Mouse (Mus musculus): Measurements from ENCODE around the gene Irs2. TPM values are rescaled to one million over a fixed set of nuclear protein-coding genes. Genes with fewer than 3 reads are reported as not detected.

Irs2 gene
- total and polyA plus RNA-seq, 3 experiments: 4.5 to 19.0 (median 13.5) TPM

DNA sequence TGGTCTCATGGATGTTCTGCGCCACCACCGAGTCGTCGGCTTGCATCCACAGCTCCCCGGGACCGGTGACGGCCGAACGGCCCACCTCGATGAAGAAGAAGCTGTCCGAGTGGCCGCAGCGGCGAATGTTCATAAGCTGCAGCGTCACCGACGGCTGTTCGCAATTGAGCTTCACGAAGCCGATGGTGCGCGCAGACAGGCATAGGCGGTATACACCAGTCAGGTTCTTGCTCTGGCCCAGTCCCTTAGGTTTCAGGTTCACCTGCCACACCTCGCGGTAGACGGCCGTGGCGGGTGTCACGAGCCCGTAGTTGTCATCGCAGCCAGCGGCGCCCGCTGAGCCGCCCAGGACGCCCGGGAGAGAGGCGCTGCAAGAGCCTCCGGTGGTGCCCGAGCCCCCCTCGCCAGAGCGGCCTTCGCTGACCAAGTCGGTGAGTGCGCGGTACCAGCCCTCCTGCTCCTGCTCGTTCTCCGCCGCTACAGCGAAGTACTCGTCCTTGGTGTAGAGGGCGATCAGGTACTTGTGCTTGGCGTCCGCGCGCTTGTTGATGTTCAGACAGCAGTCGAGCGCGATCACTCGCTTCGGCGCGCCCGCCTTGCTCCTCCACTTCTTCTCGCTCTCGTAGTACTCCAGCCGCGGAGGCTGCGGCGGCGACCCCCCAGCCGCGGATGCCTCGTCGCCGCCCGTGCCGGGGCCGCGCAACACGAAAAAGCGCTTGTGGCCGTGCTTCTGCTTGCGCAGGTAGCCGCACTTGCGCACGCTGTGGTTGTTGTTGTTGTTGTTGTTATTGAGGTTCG lies 478 bp downstream of the Irs2 start:
- peak overlapping the region; percentile 78 for H3K4me3 ChIP-seq
- no peaks in the 10 kb centered on the region for H3K36me3 ChIP-seq (ENCODE audit: control insufficient read depth, insufficient read depth, low read length)
- 0 out of 2 replicates have a peak, but pooled peaks cover 2% of the 10 kb centered on the region for H3K79me2 ChIP-seq (replicated peaks; ENCODE audit: control insufficient read depth, insufficient read depth, low read length)
- peak overlapping the region; percentile 98 for H3K9ac ChIP-seq (ENCODE audit: low read depth, low read length)
- TF ChIP-seq EP300 (IDR thresholded peaks at IDR 0.05; ENCODE audit: insufficient read depth, low read depth, low read length) (no peak), CTCF (IDR thresholded peaks at IDR 0.05) (no peak), POLR2A (IDR thresholded peaks at IDR 0.05; ENCODE audit: insufficient read depth, low read depth, low read length) (no peak)
- DNase-seq: peak; percentile 65 to 76
- intact Hi-C loops (cut with DNase I): loop anchor here (1.0 to 5.0 kb wide), 5 partner anchors 125 to 567 kb away; no protein-coding TSS in a partner anchor
- no peaks in the 10 kb centered on the region for H3K27me3 ChIP-seq (ENCODE audit: control insufficient read depth, insufficient read depth, low read length)
- under 1% methylated on average over 88 of the region's 88 CpGs for WGBS
- peaks cover 6% of the 10 kb centered on the region for H3K4me1 ChIP-seq (ENCODE audit: control insufficient read depth, insufficient read depth, low read length)
- H3K27ac ChIP-seq: peak overlapping the region; percentile 77

DNA sequence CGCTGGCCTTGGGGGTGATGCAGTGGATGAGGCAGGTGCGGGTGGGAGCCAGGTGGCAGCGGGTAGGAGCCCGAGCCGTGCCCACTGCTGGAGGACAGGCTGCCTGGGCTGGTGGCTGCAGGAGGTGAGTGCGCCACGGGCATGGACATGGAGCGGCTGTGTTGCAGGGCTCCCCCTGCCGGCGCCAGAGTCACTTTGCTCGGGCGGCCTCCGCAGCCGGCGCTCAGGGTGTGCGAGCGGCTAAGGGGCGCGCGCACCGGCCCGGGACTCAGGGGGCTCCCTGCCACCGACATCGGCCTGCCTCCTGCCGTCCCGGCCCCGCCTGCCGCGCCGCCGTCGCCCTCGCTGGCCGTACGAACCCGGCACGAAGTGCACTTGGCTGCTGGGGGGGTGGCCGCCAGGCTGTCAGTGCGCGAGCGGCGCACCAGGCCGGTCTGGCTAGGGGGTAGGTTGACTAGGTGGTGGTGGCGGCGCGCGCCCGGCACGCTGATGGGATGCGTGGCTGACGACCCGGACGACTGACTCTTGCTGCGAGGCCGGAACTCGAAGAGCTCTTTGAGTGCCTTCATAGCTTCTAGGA lies 1.2 kb downstream of the Irs2 start:
- H3K79me2 ChIP-seq (replicated peaks; ENCODE audit: control insufficient read depth, insufficient read depth, low read length): 0 out of 2 replicates have a peak, but pooled peaks cover 2% of the 10 kb centered on the region
- H3K27ac ChIP-seq: peak overlapping the region; percentile 77
- DNase-seq: peak; percentile 90 to 92
- TF ChIP-seq POLR2A (IDR thresholded peaks at IDR 0.05; ENCODE audit: insufficient read depth, low read depth, low read length): no peak
- peak; percentile 94 for TF ChIP-seq CTCF (IDR thresholded peaks at IDR 0.05)
- no peak for TF ChIP-seq EP300 (IDR thresholded peaks at IDR 0.05; ENCODE audit: insufficient read depth, low read depth, low read length)
- peaks cover 9% of the 10 kb centered on the region for H3K4me1 ChIP-seq (ENCODE audit: control insufficient read depth, insufficient read depth, low read length)
- H3K4me3 ChIP-seq: peak overlapping the region; percentile 78
- H3K27me3 ChIP-seq (ENCODE audit: control insufficient read depth, insufficient read depth, low read length): no peaks in the 10 kb centered on the region
- no peaks in the 10 kb centered on the region for H3K36me3 ChIP-seq (ENCODE audit: control insufficient read depth, insufficient read depth, low read length)
- 0% methylated on average over 50 of the region's 56 CpGs for WGBS
- peak overlapping the region; percentile 98 for H3K9ac ChIP-seq (ENCODE audit: low read depth, low read length)
- intact Hi-C loops (cut with DNase I): loop anchor here (1.0 to 5.0 kb wide), 5 partner anchors 125 to 567 kb away; no protein-coding TSS in a partner anchor

DNA sequence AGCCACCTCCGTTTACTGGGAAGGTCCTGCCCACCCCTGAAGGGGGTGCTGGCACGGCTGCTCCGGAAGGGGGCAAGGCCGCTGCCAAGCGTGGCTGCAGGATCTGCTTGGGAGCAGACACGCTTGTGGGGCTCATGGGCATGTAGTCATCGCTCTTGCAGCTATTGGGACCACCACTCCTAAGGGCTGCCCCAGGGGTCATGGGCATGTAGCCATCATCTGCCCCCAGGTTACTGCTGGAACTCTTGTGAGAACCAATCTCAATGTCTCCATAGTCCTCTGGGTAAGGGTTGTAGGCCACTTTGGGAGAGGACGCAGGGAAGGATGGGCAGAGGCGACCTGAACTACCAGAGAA lies 2.0 kb downstream of the Irs2 start:
- H3K4me3 ChIP-seq: peak overlapping the region; percentile 78
- TF ChIP-seq POLR2A (IDR thresholded peaks at IDR 0.05; ENCODE audit: insufficient read depth, low read depth, low read length) (no peak), EP300 (IDR thresholded peaks at IDR 0.05; ENCODE audit: insufficient read depth, low read depth, low read length) (no peak)
- H3K4me1 ChIP-seq (ENCODE audit: control insufficient read depth, insufficient read depth, low read length): peaks cover 9% of the 10 kb centered on the region
- no peak overlapping the region; the same call in 1 of the 2 replicates for H3K27ac ChIP-seq
- intact Hi-C loops (cut with DNase I): loop anchor here (5.0 kb wide), 3 partner anchors 124 to 354 kb away; no protein-coding TSS in a partner anchor
- peak overlapping the region; percentile 72 for H3K9ac ChIP-seq (ENCODE audit: low read depth, low read length)
- no peak for DNase-seq
- H3K27me3 ChIP-seq (ENCODE audit: control insufficient read depth, insufficient read depth, low read length): no peaks in the 10 kb centered on the region
- no peaks in the 10 kb centered on the region for H3K36me3 ChIP-seq (ENCODE audit: control insufficient read depth, insufficient read depth, low read length)
- 72% methylated on average over 9 of the region's 9 CpGs for WGBS
- 0 out of 2 replicates have a peak, but pooled peaks cover 2% of the 10 kb centered on the region for H3K79me2 ChIP-seq (replicated peaks; ENCODE audit: control insufficient read depth, insufficient read depth, low read length)

DNA sequence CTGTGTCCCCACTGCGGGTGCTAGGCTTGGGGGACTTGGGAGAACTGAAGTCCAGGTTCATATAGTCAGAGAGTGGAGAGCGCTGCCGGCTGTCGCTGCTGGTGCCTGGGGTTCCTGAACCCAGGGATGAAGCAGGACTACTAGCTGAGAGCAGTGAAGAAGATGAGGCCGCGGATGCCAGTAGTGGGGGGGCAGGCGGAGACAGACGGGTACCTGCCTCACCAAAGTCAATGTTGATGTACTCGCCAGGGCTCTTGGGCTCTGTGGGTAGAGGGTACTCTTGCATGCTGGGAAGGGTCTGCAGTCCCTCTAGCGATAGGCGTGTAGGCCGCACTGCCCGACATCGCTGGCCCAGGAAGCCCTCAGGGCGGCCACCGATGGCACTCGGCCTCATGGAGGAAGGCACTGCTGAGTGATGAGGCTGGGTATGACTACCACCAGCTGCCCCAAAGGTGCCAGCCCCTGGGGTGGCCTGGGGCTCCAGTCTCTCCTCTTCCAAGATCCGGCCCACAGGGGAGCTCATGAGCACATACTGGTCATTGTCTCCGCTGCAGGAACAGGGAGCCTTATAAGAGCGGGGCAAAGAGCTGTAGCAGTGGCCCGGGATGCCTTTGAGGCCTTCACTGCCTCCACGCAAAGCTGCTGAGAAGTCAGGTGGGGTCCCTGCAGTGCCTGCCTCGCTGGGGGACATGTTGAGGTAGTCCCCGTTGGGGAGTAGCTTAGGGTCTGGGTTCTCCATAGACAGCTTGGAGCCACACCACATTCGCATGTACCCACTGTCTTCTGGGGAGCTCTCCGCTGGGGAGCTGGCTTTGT lies 2.6 kb downstream of the Irs2 start:
- Histone ChIP-seq H3K27ac (no peak overlapping the region), H3K27me3 (ENCODE audit: control insufficient read depth, insufficient read depth, low read length) (no peaks in the 10 kb centered on the region), H3K4me3 (no peak overlapping the region; the same call in 1 of the 2 replicates), H3K4me1 (ENCODE audit: control insufficient read depth, insufficient read depth, low read length) (peaks cover 13% of the 10 kb centered on the region), H3K9ac (ENCODE audit: low read depth, low read length) (peak overlapping the region; percentile 72), H3K36me3 (ENCODE audit: control insufficient read depth, insufficient read depth, low read length) (no peaks in the 10 kb centered on the region), H3K79me2 (replicated peaks; ENCODE audit: control insufficient read depth, insufficient read depth, low read length) (0 out of 2 replicates have a peak, but pooled peaks cover 2% of the 10 kb centered on the region)
- intact Hi-C loops (cut with DNase I): loop anchor here (5.0 kb wide), 3 partner anchors 123 to 353 kb away; no protein-coding TSS in a partner anchor
- DNase-seq: peak in 1 of 2 experiments; percentile 35
- TF ChIP-seq EP300 (IDR thresholded peaks at IDR 0.05; ENCODE audit: insufficient read depth, low read depth, low read length) (no peak), CTCF (IDR thresholded peaks at IDR 0.05) (no peak), POLR2A (IDR thresholded peaks at IDR 0.05; ENCODE audit: insufficient read depth, low read depth, low read length) (no peak)
- 84% methylated on average over 26 of the region's 26 CpGs for WGBS

DNA sequence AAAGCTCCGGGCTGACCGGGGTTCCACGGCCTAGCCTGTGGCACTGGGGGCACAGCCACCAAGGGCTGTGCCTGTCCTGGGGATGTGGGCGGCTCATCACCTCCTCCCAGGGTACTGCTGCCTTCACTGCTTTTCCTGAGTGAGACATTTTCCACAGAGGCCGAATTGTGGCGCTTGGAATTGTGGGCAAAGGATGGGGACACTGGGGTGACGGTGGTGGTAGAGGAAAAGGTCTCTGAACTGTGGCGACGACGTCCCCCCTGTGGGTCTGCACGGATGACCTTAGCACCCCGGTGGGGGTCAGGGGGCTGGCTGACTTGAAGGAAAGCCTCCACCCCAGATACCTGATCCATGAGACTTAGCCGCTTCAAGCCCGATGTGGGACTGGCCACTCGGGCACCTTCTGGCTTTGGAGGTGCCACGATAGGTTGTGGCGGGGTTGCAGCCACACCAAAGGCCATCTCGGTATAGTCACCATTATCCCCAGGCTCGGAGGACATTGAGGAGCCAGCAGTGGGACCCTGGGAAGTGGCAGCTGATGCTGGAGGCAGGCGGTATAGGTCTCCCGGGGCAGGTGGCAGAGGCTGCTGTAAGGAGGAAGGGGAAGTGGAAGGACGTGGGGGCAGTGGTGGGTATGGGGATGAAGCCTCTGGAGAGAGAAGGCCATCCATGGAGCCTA lies 3.3 kb downstream of the Irs2 start:
- Histone ChIP-seq H3K4me1 (ENCODE audit: control insufficient read depth, insufficient read depth, low read length) (peaks cover 13% of the 10 kb centered on the region), H3K27me3 (ENCODE audit: control insufficient read depth, insufficient read depth, low read length) (no peaks in the 10 kb centered on the region), H3K36me3 (ENCODE audit: control insufficient read depth, insufficient read depth, low read length) (no peaks in the 10 kb centered on the region), H3K27ac (no peak overlapping the region), H3K79me2 (replicated peaks; ENCODE audit: control insufficient read depth, insufficient read depth, low read length) (0 out of 2 replicates have a peak, but pooled peaks cover 2% of the 10 kb centered on the region), H3K4me3 (peak overlapping the region; percentile 44), H3K9ac (ENCODE audit: low read depth, low read length) (peak overlapping the region; percentile 34; the same call in 1 of the 2 replicates)
- intact Hi-C loops (cut with DNase I): loop anchor here (5.0 kb wide), 4 partner anchors 53 to 353 kb away; no protein-coding TSS in a partner anchor
- no peak for DNase-seq
- 72% methylated on average over 22 of the region's 22 CpGs for WGBS
- TF ChIP-seq POLR2A (IDR thresholded peaks at IDR 0.05; ENCODE audit: insufficient read depth, low read depth, low read length) (no peak), CTCF (IDR thresholded peaks at IDR 0.05) (no peak), EP300 (IDR thresholded peaks at IDR 0.05; ENCODE audit: insufficient read depth, low read depth, low read length) (no peak)

Measured in heart, adult 2 months (tissue).